Mouse (Mus musculus) urinary bladder, postnatal 0 days (tissue): ENCODE measurements around the gene Rbm4. TPM values are rescaled to one million over a fixed set of nuclear protein-coding genes. Genes with fewer than 3 reads are reported as not detected.

Experiments used
- polyA plus RNA-seq: library from polyadenylated mRNA; unstranded; fragments of >200 nt; fragmentation: Nextera tagmentation; extraction: Ambion mirVana; gene quantifications from 2 replicates; pipeline ENCODE4 v1.2.1, GENCODE M21; 2015

Gene Rbm4
- polyA plus RNA-seq = 17.1 and 20.8 TPM in 2 replicates

DNA sequence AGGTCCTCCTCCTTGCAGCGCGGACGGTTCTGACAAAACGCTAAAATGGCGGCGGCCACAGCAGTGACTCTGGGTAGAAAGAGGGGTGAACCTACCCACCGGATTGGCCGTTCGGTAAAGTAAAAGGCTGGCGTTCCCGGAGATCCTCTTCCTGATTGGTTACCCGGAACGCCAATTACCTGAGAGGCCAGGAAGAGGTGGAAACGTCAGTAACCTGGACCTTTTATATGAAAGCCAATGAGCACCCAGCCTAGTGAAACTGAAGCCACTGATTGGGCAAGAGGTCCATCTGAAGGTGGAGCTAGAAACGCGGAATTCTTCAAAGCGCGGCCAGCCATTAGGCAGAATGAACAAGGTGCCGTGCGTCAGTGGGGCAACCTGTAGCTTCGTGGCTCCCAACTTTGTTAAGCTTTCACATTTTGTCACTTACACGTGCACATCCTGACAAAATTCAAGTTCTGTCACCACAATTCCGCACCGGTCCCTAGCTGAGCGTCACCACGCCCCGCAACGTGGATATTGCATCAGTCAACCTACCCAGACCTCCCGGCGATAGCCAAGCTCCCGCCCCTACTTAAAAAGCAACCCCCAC is at the start of gene Rbm4:
Rbm4 (minus strand) TSS at position 71 of the 592 bp plus-strand sequence.

DNA sequence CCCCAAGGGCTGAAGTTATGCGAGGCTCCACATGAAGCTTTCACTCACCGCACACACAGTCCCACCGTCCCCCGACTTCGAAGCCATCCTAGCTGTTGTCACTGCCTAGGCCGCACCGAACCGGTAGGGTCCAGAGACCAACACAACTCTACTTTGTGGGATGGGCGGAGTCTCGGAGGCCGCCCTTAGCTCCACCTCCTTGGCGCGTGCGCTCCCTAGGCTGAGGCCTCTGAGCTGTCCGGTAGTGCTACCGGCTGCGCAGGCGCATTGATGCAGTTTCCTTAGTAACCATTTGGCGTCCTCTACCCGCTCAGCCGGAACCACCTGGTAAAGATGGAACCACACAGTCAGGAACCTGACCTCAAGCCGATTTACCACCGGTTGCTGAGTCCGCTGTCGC is 45.4 kb upstream of the Rbm4 start, which contains the start of the genes Ccs and Ccdc87:
Ccs (minus strand) TSS at position 184 of the 400 bp plus-strand sequence.
Ccdc87 (plus strand) TSS at position 218 of the 400 bp plus-strand sequence.

DNA sequence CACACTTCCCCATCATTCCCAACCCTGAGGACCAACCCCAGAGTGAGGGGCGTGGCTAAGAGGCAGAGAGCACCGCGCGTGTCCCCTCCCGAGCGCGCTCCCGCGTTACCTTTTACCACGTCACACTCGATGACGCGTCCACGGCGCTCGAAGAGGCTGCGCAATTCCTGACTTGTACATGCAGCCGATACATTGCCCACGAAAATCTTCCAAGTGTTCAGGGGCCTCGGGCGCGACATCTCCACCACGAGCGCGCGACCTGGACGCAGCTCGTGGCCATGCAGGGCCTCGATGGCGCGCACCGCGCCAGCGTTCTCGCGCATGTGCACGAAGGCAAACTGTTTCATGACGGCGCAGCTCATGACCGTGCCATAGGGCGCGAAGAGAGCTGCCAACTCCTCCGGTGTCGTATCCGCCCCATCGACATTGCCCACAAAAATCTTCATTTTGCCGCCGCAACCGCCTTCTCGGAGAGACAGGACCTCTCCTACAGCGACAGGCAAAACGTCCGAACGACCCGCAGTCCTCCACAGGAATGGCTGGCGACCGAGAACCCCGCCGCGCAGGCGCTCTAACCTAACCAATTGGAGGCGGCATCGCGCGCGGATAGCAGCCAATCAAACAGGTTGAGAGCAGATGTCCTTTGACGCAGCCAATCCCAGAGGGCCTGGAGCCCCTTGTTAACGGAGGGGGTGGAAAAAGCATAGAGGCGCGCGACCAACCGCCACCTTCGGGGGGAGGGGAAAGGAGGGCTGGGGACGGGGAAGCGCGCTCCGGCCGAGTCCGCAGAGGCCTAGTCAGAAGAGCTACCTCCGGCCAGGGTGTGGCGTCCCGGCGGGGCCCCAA is 17.6 kb upstream of the Rbm4 start, which contains the start of the genes Gm21992 and Rbm14:
Gm21992 (minus strand) TSS at position 550 of the 846 bp plus-strand sequence.
Rbm14 (minus strand) TSS at position 572 of the 846 bp plus-strand sequence.

DNA sequence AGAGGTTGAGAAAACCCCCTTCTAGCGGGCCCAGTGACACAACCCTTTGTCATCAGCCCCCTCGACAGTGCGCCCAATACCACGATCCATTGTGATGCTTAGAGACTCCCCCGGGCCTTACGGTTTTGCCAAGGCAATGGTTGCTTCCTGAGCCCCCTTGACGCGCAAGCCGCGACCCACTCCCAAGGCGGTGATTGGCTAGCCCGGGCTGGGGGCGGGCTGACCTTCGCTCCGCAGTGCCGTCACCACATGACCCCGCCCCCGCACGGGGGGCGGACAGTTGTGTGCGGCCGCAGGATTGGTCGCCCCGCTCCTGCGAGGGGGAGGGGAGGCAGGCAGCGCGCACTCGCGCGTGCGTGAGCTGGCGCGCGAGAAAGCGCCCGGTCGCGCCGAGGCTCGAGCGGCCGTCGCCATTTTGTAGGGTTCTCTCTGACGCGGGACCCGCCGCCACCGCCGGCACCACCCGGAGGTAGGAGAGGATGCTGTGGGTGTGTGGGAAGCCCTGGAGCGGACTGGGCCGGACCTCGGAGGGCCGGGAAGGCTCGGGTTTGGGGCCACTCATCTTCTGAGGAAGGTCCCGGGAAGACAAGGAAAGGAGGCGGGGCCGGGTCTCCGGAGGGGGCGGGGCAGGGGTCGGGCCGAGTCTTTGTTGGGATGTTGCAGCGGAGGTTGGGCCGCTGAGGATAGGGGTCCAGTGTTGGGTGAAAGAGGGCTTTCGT is 37.3 kb downstream of the Rbm4 start, which contains the start of gene Rbm4b:
Rbm4b (plus strand) TSS at position 305 of the 719 bp plus-strand sequence.

Other genes with a start within 250 kb of the Rbm4 start
- 1.5 and 1.7 TPM in 2 replicates for gene Lrfn4, start 178.2 kb downstream of the Rbm4 start, polyA plus RNA-seq
- 35.6 and 38.2 TPM in 2 replicates for gene Rce1, start 168.3 kb downstream of the Rbm4 start, polyA plus RNA-seq
- gene Gm960, start 95.2 kb downstream of the Rbm4 start, polyA plus RNA-seq = 1.2 and 1.6 TPM in 2 replicates
- 0.84 and 0.91 TPM in 2 replicates for gene Sptbn2, start 82.7 kb downstream of the Rbm4 start, polyA plus RNA-seq
- 19.3 and 20.2 TPM in 2 replicates for gene Rbm4b, start 37.4 kb downstream of the Rbm4 start, polyA plus RNA-seq
- 14.5 and 15.7 TPM in 2 replicates for gene Gm21992, start 17.7 kb upstream of the Rbm4 start, polyA plus RNA-seq
- gene Rbm14, start 17.7 kb upstream of the Rbm4 start, polyA plus RNA-seq = 24.3 and 30.8 TPM in 2 replicates
- 45.7 and 45.9 TPM in 2 replicates for gene Ccs, start 45.4 kb upstream of the Rbm4 start, polyA plus RNA-seq
- gene Ccdc87, start 45.5 kb upstream of the Rbm4 start, polyA plus RNA-seq = 0.04 TPM in 1 of 2 replicates, not detected in the other
- gene Ctsf, start 61.2 kb upstream of the Rbm4 start, polyA plus RNA-seq = 46.6 and 51.4 TPM in 2 replicates
- gene Actn3, start 84.0 kb upstream of the Rbm4 start, polyA plus RNA-seq = 2.0 and 2.5 TPM in 2 replicates
- gene Zdhhc24, start 84.8 kb upstream of the Rbm4 start, polyA plus RNA-seq = 7.5 and 8.5 TPM in 2 replicates
- gene Bbs1, start 112.7 kb upstream of the Rbm4 start, polyA plus RNA-seq = 1.3 TPM in 2 replicates
- gene Dpp3, start 134.4 kb upstream of the Rbm4 start, polyA plus RNA-seq = 59.2 and 62.6 TPM in 2 replicates
- gene Peli3, start 149.2 kb upstream of the Rbm4 start, polyA plus RNA-seq = 0.85 and 1.1 TPM in 2 replicates
- gene Mrpl11, start 168.2 kb upstream of the Rbm4 start, polyA plus RNA-seq = 70.0 and 78.0 TPM in 2 replicates
- gene Npas4, start 196.4 kb upstream of the Rbm4 start, polyA plus RNA-seq = 0.47 and 0.60 TPM in 2 replicates
- gene Slc29a2, start 230.0 kb upstream of the Rbm4 start, polyA plus RNA-seq = 1.9 and 2.1 TPM in 2 replicates
- 26.6 and 28.5 TPM in 2 replicates for gene B4gat1, start 244.9 kb upstream of the Rbm4 start, polyA plus RNA-seq
- 0.24 and 0.34 TPM in 2 replicates for gene AC124502.3, start 245.0 kb upstream of the Rbm4 start, polyA plus RNA-seq
- 26.0 and 29.3 TPM in 2 replicates for gene Brms1, start 247.5 kb upstream of the Rbm4 start, polyA plus RNA-seq